Mouse (Mus musculus) CH12.LX (cell line): ENCODE measurements around the gene Fads1.

Experiments used
- CHD1 ChIP-seq: IDR thresholded peaks from 2 replicates; pipeline ENCODE4 v1.6.1; 2012; ENCODE audit warnings: low read depth, low read length, improper control_type of control experiment, inconsistent platforms
- CHD2 ChIP-seq: IDR thresholded peaks from 2 replicates; pipeline ENCODE4 v1.6.1; 2011; ENCODE audit warnings: low read length, improper control_type of control experiment
- CTCF ChIP-seq, 2 experiments: IDR thresholded peaks in 1 of 2; conservative IDR thresholded peaks in 1 of 2; 2 replicates each; pipeline ENCODE4 v1.5.1; 2011 to 2012; ENCODE audit warnings: low read depth in 2 of 2, low read length in 2 of 2, improper control_type of control experiment in 1 of 2, inconsistent platforms in 1 of 2, mild to moderate bottlenecking in 1 of 2, moderate library complexity in 1 of 2
- EP300 ChIP-seq: IDR thresholded peaks from 2 replicates; pipeline ENCODE4 v1.6.1; 2011; ENCODE audit warnings: low read length, improper control_type of control experiment
- MAX ChIP-seq: IDR thresholded peaks from 2 replicates; pipeline ENCODE4 v1.6.1; 2011; ENCODE audit warnings: low read length, improper control_type of control experiment
- MAZ ChIP-seq: IDR thresholded peaks from 2 replicates; pipeline ENCODE4 v1.6.1; 2012; ENCODE audit warnings: low read depth, mild to moderate bottlenecking, inconsistent platforms, low read length, improper control_type of control experiment, moderate library complexity
- NELFE ChIP-seq: IDR thresholded peaks from 2 replicates; pipeline ENCODE4 v1.6.1; 2011; ENCODE audit warnings: low read depth, low read length, improper control_type of control experiment
- NRF1 ChIP-seq: IDR thresholded peaks from 2 replicates; pipeline ENCODE4 v1.6.1; 2014; ENCODE audit warnings: low read depth, mild to moderate bottlenecking, inconsistent platforms, low read length, improper control_type of control experiment, moderate library complexity
- POLR2A ChIP-seq: IDR thresholded peaks from 2 replicates; pipeline ENCODE4 v1.6.1; 2011; ENCODE audit warnings: low read depth, mild to moderate bottlenecking, improper control_type of control experiment, low read length
- TCF12 ChIP-seq: IDR thresholded peaks from 2 replicates; pipeline ENCODE4 v1.6.1; 2014; ENCODE audit warnings: low read depth, mild to moderate bottlenecking, inconsistent platforms, low read length, improper control_type of control experiment
- USF1 ChIP-seq: IDR thresholded peaks from 2 replicates; pipeline ENCODE4 v1.6.1; 2014; ENCODE audit warnings: low read depth, mild to moderate bottlenecking, inconsistent platforms, low read length, improper control_type of control experiment

DNA sequence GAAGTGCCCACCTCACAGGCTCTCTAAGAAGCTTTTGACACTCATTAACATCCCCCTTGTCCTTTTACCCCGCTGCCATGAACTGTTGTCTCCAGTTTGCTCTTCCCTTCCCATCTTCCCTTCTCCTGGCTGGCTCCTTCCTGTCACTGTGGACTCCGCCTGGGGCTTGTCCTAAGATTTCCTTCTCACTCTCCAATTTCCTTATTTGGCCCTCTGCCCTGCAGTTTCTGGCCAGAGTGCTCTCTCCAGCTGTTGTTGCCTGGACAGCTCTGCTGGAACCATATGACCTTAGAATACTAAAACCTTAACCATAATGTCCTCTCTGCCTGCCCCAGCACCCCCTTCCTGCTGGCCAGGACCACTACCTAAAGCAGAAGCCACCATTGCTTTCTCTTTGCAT lies 48.0 kb upstream of the Fads1 start:
- TF ChIP-seq CTCF (conservative IDR thresholded peaks at IDR 0.05 in 1 of 2, IDR thresholded peaks at IDR 0.05 in 1 of 2; ENCODE audit: low read depth in 2 of 2, low read length in 2 of 2) (no peak), MAX (no peak), NELFE (no peak), NRF1 (no peak), POLR2A (no peak), MAZ (no peak), USF1 (no peak), CHD2 (no peak), EP300 (no peak), TCF12 (no peak), CHD1 (no peak)
